Mouse (Mus musculus): ENCODE results near the gene Zfp808.
"Not testable (repeated sequence)": the region's sequence is repeated elsewhere in the genome, so short reads cannot be mapped to it uniquely, and the experiment has no call there.

DNA sequence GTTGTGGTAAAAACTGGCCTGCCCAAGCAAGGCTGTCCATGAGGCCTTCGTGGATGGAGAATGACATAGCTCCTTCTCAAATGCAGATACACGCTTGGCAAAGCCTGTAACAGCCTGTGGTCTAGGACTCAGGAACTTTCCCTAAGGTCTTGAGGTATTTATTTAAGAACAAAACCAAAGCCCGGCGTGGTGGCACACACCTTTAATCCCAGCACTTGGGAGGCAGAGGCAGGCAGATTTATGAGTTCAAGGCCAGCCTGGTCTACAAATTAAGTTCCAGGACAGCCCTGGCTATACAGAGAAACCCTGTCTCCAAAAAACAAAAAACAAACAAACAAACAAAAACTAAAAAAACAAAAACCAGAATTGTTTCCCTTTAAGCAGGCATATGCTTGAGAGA lies 30.9 kb upstream of the Zfp808 start:
- TF ChIP-seq POLR2A (IDR thresholded peaks at IDR 0.05; ENCODE audit: low read depth, low read length); CTCF (IDR thresholded peaks at IDR 0.05; ENCODE audit: extremely low read depth, insufficient read length, insufficient replicate concordance, low read depth, low read length): not testable (repeated sequence)
